Mouse (Mus musculus): Measurements from ENCODE around the gene Izumo1r. TPM values are rescaled to one million over a fixed set of nuclear protein-coding genes. Genes with fewer than 3 reads are reported as not detected.

Gene Izumo1r
- not detected for polyA plus RNA-seq (2014; fragmentation: Illumina TruSeq; extraction: RNeasy Lipid Tissue Mini Kit (QIAGEN cat#74804); ENCODE audit: low replicate concordance)

DNA sequence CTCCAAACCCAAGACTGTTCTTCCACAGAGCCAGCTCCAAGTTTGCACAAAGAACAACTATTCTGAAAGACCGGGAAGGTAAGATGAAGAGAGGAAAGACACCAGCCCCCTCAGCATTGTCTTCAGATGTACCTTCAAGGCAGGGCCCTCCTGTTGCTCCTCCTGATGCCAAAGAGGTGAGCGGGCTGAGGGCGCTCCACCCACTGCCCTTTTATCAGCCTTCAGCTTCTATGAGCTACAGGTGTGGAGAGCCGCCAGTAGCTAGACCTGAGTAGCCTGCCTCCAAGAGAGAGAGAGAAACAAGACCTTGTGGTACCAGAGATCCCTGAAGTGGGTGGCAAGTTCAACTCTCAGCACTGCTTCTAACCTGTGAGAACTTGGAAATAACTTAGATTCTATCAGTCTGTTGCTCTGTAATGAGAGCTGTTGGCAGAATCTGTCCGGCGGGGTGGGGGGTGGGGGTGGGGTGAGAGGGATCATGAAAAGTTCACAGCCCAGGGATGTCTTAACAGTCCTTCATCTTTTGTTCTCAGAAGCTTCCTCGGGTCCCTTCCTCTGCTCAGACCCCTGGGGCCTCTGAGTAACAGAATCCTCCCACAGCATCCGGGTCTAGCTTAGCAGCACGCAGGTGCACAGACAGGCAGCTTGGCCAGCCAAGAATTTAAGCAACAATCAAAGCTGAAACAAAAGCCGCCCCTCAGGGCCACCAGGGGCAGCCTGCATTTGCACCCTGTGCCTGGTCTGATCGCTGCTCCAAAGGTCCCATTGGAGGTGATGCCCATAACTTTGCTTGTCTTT lies at the start of gene Izumo1r:
Gene Izumo1r (minus strand): TSS at position 369 of the 798 bp plus-strand sequence.

DNA sequence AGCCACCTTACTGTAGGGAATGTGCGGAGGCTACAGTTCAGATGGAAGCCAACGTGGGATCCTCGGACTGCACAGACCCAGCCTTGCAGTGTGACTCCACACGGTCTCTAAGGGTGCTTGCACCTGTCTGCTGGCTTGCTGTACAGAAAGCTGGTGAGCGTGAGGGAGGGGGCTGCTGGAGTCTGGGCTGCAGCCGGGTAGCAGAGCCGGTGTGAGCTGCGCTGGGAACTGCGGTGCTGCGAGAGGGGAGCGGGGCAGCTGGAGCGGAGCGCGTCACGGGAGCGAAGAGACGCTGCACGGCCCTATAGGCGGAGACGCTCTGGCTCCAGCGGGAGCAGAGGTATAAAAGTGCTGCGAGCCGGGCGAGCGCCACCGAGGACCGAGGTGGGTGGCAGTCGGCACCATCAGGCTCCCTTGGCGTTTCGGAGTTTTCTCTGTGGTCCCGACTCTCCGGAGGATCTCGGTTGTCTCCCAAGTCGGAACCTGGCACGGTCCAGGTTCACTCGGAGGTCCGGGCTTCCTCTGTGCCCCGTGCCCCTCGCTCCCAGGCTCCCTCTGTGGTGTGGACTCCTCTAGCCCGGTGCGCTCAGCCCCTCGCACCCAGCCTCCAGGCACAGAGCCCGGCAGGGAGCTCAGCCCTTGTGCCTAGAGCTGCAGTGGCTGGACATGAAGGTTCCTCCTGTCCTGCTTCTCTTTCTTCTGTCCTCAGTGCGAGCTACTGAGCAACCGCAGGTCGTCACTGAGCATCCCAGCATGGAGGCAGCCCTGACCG lies 43.7 kb downstream of the Izumo1r start, which contains the start of gene Gpr83:
Gene Gpr83 (plus strand): TSS at position 343 of the 772 bp plus-strand sequence.

Other genes with a start within 250 kb of the Izumo1r start
- gene Piwil4, start 163.2 kb downstream of the Izumo1r start, polyA plus RNA-seq (2014; fragmentation: Illumina TruSeq; extraction: RNeasy Lipid Tissue Mini Kit (QIAGEN cat#74804); ENCODE audit: low replicate concordance) = 0.93 TPM
- 23.1 TPM for gene Fut4, start 151.6 kb downstream of the Izumo1r start, polyA plus RNA-seq (2014; fragmentation: Illumina TruSeq; extraction: RNeasy Lipid Tissue Mini Kit (QIAGEN cat#74804); ENCODE audit: low replicate concordance)
- gene 1700012B09Rik, start 132.9 kb downstream of the Izumo1r start, polyA plus RNA-seq (2014; fragmentation: Illumina TruSeq; extraction: RNeasy Lipid Tissue Mini Kit (QIAGEN cat#74804); ENCODE audit: low replicate concordance) = not detected
- gene Mre11a, start 119.3 kb downstream of the Izumo1r start, polyA plus RNA-seq (2014; fragmentation: Illumina TruSeq; extraction: RNeasy Lipid Tissue Mini Kit (QIAGEN cat#74804); ENCODE audit: low replicate concordance) = 16.7 TPM
- 52.8 TPM for gene Ankrd49, start 119.1 kb downstream of the Izumo1r start, polyA plus RNA-seq (2014; fragmentation: Illumina TruSeq; extraction: RNeasy Lipid Tissue Mini Kit (QIAGEN cat#74804); ENCODE audit: low replicate concordance)
- 0.15 TPM for gene Gpr83, start 43.7 kb downstream of the Izumo1r start, polyA plus RNA-seq (2014; fragmentation: Illumina TruSeq; extraction: RNeasy Lipid Tissue Mini Kit (QIAGEN cat#74804); ENCODE audit: low replicate concordance)
- 22.1 TPM for gene Panx1, start 141.5 kb upstream of the Izumo1r start, polyA plus RNA-seq (2014; fragmentation: Illumina TruSeq; extraction: RNeasy Lipid Tissue Mini Kit (QIAGEN cat#74804); ENCODE audit: low replicate concordance)
- gene Hephl1, start 208.2 kb upstream of the Izumo1r start, polyA plus RNA-seq (2014; fragmentation: Illumina TruSeq; extraction: RNeasy Lipid Tissue Mini Kit (QIAGEN cat#74804); ENCODE audit: low replicate concordance) = 0.07 TPM

Measured in small intestine, adult 10 weeks (tissue).